Mouse (Mus musculus) kidney, adult 18-20 months (tissue): ENCODE measurements at regions not wholly inside any gene's neighbourhood (a gene's known extent, or its start where the extent isn't known, plus 50 kb on each side); places are given as distances from the start of the nearest gene placed in this dataset.
"Not testable (repeated sequence)": the region's sequence is repeated elsewhere in the genome, so short reads cannot be mapped to it uniquely, and the experiment has no call there.

Experiments
- DNase-seq: peaks from one replicate; pipeline ENCODE4 v3.0.0; 2021

- DNase-seq = no peak
These were observed 130.8 kb downstream of the Arrdc3 start for GRCm38 (mm10) chr13:81013953-81014352.

GRCm38 (mm10) chr13:81020106-81020747, 137.0 kb downstream of the Arrdc3 start:
- DNase-seq = peak; percentile 37

GRCm38 (mm10) chr13:81020811-81021210, 137.6 kb downstream of the Arrdc3 start:
- DNase-seq = no peak

GRCm38 (mm10) chr13:81022410-81022809, 139.2 kb downstream of the Arrdc3 start:
- DNase-seq = no peak

GRCm38 (mm10) chr13:81025241-81025760, 142.1 kb downstream of the Arrdc3 start:
- DNase-seq = not testable (repeated sequence)

GRCm38 (mm10) chr13:81037316-81037715, 154.1 kb downstream of the Arrdc3 start:
- no peak for DNase-seq

GRCm38 (mm10) chr13:81038736-81039135, 155.6 kb downstream of the Arrdc3 start:
- DNase-seq = no peak

- DNase-seq = no peak
These were observed 157.3 kb downstream of the Arrdc3 start for GRCm38 (mm10) chr13:81040494-81040893.

- no peak for DNase-seq
These were observed 158.5 kb downstream of the Arrdc3 start for GRCm38 (mm10) chr13:81041646-81042045.
